Mouse (Mus musculus) heart, embryonic 14.5 days (tissue): ENCODE results near the gene Pik3ip1. TPM values are rescaled to one million over a fixed set of nuclear protein-coding genes. Genes with fewer than 3 reads are reported as not detected.
A peak's percentile ranks its signal among the peaks of the same experiment; 100 is the strongest.

Experiments
- ATAC-seq: fragments of 200-750 bp; cut with Nextera tagmentation; 2 replicates; pipeline ENCODE4 v1.8.0; 2017; ENCODE audit warnings: low read depth, moderate TSS enrichment; ENCODE audit not compliant: insufficient number of reproducible peaks, insufficient read depth, low FRiP score
- H3K27ac ChIP-seq, 2 experiments: fragments of 200-500 bp in 1 of 2; fragments of 300-500 bp in 1 of 2; sonication (generic) in 1 of 2; replicated peaks in 1 of 2; 2 replicates each; pipeline ENCODE4 v1.5.1; 2012 to 2014; ENCODE audit warnings: low read depth in 2 of 2, low read length in 2 of 2, control low read depth in 1 of 2, mild to moderate bottlenecking in 1 of 2, mixed read lengths in 1 of 2; ENCODE audit not compliant: control insufficient read depth in 1 of 2, insufficient read depth in 1 of 2
- H3K27me3 ChIP-seq: fragments of 300-500 bp; sonication (generic); 2 replicates; pipeline ENCODE4 v1.6.1; 2014; ENCODE audit warnings: mild to moderate bottlenecking, low read length, control low read depth; ENCODE audit not compliant: control insufficient read depth, insufficient read depth
- H3K36me3 ChIP-seq: fragments of 300-500 bp; sonication (generic); 2 replicates; pipeline ENCODE4 v1.6.1; 2014; ENCODE audit warnings: mild to moderate bottlenecking, control low read depth, low read length, mixed read lengths; ENCODE audit not compliant: control insufficient read depth, insufficient read depth
- H3K4me1 ChIP-seq, 2 experiments: fragments of 200-500 bp in 1 of 2; fragments of 300-500 bp in 1 of 2; sonication (generic) in 1 of 2; 2 replicates each; pipeline ENCODE4 v1.6.1; 2012 to 2014; ENCODE audit warnings: low read length in 2 of 2, control low read depth in 1 of 2, mixed read lengths in 1 of 2; ENCODE audit not compliant: control insufficient read depth in 2 of 2, insufficient read depth in 2 of 2
- H3K4me2 ChIP-seq: fragments of 300-500 bp; sonication (generic); 2 replicates; pipeline ENCODE4 v1.6.1; 2014; ENCODE audit warnings: mild to moderate bottlenecking, low read length
- H3K4me3 ChIP-seq, 2 experiments: fragments of 200-500 bp in 1 of 2; fragments of 300-500 bp in 1 of 2; sonication (generic) in 1 of 2; 2 replicates each; pipeline ENCODE4 v1.5.1; 2012 to 2014; ENCODE audit warnings: low read length in 2 of 2, mild to moderate bottlenecking in 2 of 2, control low read depth in 1 of 2, low read depth in 1 of 2, moderate library complexity in 1 of 2; ENCODE audit not compliant: control insufficient read depth in 1 of 2, insufficient read depth in 1 of 2
- H3K9ac ChIP-seq: fragments of 300-500 bp; sonication (generic); 2 replicates; pipeline ENCODE4 v1.6.1; 2014; ENCODE audit warnings: mild to moderate bottlenecking, low read length
- H3K9me3 ChIP-seq: fragments of 300-500 bp; sonication (generic); 2 replicates; pipeline ENCODE4 v1.6.1; 2016; ENCODE audit warnings: low read length, control low read depth; ENCODE audit not compliant: control insufficient read depth
- WGBS: fragments of 180-500 bp; shearing (Covaris S2); extraction: QIAGEN DNeasy Blood & Tissue Kit; methylation state at CpG from one replicate; pipeline ENCODE4 v1.1.7; 2014; 5-methylcytosine and 5-hydroxymethylcytosine counted together
- polyA plus RNA-seq: library from polyadenylated mRNA; unstranded; fragments of >200 nt; fragmentation: Nextera tagmentation; extraction: Ambion mirVana; gene quantifications from 2 replicates; pipeline ENCODE4 v1.2.1, GENCODE M21; 2014

The Pik3ip1 gene
- polyA plus RNA-seq, result 32.2 TPM in 2 replicates

- Histone ChIP-seq H3K9ac (peak within 1 kb of the TSS; percentile 89), H3K4me3 (peak within 1 kb of the TSS; percentile 54 to 58), H3K4me1 (peaks cover 23 to 42% of the 10 kb centered on the region in 2 experiments), H3K9me3 (no peaks in the 10 kb centered on the region), H3K27me3 (no peaks in the 10 kb centered on the region), H3K27ac (peak within 1 kb of the TSS; percentile 82 to 90), H3K4me2 (peak within 1 kb of the TSS; percentile 100), H3K36me3 (peaks cover 19% of the 10 kb centered on the region)
- ATAC-seq, result no peak
Observed at GRCm38 (mm10) chr11:3329891-3330451, at the start of gene Pik3ip1. Pik3ip1 (plus strand) TSS chr11:3330401.

DNA sequence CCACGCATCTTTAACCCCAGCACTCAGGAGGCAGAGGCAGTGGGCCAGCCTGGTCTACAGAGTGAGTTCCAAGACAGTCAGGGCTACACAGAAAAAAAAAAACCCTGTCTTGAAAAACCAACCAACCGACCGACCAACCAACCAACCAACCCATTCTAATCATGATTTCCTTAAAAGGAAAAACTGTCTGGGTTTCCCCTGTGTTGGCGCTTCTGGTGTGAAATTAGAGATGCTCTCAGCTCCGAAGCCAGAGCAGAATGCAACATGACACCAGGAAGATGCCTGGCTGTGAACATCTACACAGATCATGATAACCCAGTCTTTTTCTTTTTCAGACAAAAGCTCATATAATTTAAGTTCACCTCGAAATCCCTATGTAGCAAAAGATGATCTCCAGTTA is 47.3 kb upstream of the Pik3ip1 start:
- Histone ChIP-seq H3K4me1 (no peaks in the 10 kb centered on the region), H3K9ac (no peak overlapping the region), H3K9me3 (peaks cover 9% of the 10 kb centered on the region; the same call in 1 of the 2 replicates), H3K36me3 (no peaks in the 10 kb centered on the region), H3K27me3 (no peaks in the 10 kb centered on the region), H3K27ac (no peak overlapping the region), H3K4me2 (no peak overlapping the region), H3K4me3 (no peak overlapping the region)
- WGBS, result 76% methylated on average over 6 of the region's 6 CpGs
- ATAC-seq, result no peak

DNA sequence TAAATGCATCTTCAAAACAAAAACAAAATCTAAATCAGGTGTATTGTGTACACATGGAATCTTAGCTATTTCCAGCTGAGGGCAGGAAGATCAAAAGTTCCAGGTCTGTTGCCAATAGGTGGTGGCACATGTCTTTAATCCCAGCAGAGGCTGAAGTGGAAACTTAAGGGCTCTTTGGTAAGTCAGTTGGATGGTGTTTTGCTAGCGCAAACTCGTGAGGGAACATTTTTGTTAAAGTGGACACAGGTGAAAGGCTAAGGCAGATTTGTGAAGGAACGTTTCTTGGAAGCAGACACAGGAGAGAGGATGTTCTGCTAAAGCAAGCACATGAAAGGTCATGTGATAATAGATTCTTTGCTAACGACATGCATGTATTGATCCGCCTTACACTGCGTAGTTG is 46.6 kb upstream of the Pik3ip1 start:
- 91% methylated on average over 6 of the region's 6 CpGs for WGBS
- H3K4me3 ChIP-seq, result no peak overlapping the region
- H3K27me3 ChIP-seq, result no peaks in the 10 kb centered on the region
- no peak for ATAC-seq
- no peak overlapping the region for H3K4me2 ChIP-seq
- H3K27ac ChIP-seq, result no peak overlapping the region
- no peaks in the 10 kb centered on the region; a peak in 1 of 4 replicates for H3K4me1 ChIP-seq
- no peak overlapping the region for H3K9ac ChIP-seq
- no peaks in the 10 kb centered on the region for H3K36me3 ChIP-seq
- H3K9me3 ChIP-seq, result peaks cover 9% of the 10 kb centered on the region; the same call in 1 of the 2 replicates

GRCm38 (mm10) chr11:3285940-3286339 is 44.3 kb upstream of the Pik3ip1 start:
- H3K27ac ChIP-seq, result no peak overlapping the region
- no peaks in the 10 kb centered on the region for H3K27me3 ChIP-seq
- H3K4me3 ChIP-seq, result no peak overlapping the region
- no peaks in the 10 kb centered on the region for H3K36me3 ChIP-seq
- no peak for ATAC-seq
- no peak overlapping the region for H3K4me2 ChIP-seq
- H3K9ac ChIP-seq, result no peak overlapping the region
- H3K4me1 ChIP-seq, result peaks cover under 1% of the 10 kb centered on the region in 2 experiments; a peak in 2 of 4 replicates
- H3K9me3 ChIP-seq, result peaks cover 6% of the 10 kb centered on the region; the same call in 1 of the 2 replicates
- WGBS, result 83% methylated on average over 3 of the region's 3 CpGs

DNA sequence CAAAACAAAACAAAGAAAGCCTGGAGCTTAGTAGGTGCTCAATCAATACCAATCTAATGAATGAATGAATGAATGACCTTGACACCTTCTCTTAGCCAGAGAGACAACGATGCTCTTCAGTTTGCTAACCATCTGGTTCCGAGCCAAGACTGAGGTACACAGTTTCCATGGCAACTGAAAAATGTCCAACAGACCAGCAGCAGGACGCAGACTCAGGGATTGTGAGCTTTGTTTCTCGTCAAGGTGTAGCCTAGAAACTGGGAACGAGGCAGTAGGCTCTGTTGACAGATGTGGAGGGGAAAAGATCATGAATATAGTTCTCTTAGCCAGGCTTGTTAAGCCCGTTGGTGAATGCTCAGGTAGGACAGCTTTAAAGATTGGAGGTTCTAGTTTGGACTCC is 43.1 kb upstream of the Pik3ip1 start:
- H3K36me3 ChIP-seq, result no peaks in the 10 kb centered on the region
- H3K4me3 ChIP-seq, result no peak overlapping the region
- H3K27me3 ChIP-seq, result no peaks in the 10 kb centered on the region
- no peak overlapping the region for H3K9ac ChIP-seq
- 63% methylated on average over 6 of the region's 6 CpGs for WGBS
- H3K4me1 ChIP-seq, result peaks cover 2 to 7% of the 10 kb centered on the region in 2 experiments; a peak in 2 of 4 replicates
- ATAC-seq, result no peak
- H3K9me3 ChIP-seq, result no peaks in the 10 kb centered on the region
- H3K4me2 ChIP-seq, result no peak overlapping the region
- no peak overlapping the region for H3K27ac ChIP-seq

DNA sequence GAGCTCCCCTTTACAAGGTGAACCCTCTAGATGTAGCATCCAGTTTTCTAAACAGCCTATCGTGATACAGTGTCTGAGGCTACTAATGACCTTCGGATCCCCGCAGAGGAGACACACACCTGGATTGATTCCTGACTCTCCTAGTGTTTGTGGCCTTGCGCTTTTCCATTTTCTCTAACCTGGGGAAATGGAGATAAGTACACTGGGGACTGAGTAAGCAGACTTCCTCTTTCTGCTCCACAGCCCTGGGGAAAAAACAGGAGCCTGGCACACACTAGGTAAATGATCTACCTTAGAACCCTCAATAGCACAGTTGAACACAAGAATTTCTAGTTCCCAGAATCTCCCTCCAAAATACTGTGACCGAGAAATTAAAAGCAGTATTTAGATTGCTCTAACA is 42.3 kb upstream of the Pik3ip1 start:
- WGBS, result 69% methylated on average over 5 of the region's 5 CpGs
- no peaks in the 10 kb centered on the region for H3K9me3 ChIP-seq
- H3K4me2 ChIP-seq, result peak overlapping the region; percentile 83
- H3K27ac ChIP-seq, result peak overlapping the region in 1 of 2 experiments; percentile 100; a peak in 1 of 4 replicates
- peak overlapping the region in 1 of 2 experiments; percentile 67; a peak in 1 of 4 replicates for H3K4me3 ChIP-seq
- H3K4me1 ChIP-seq, result peaks cover 6 to 12% of the 10 kb centered on the region in 2 experiments
- ATAC-seq, result no peak
- H3K36me3 ChIP-seq, result peaks cover 2% of the 10 kb centered on the region
- peak overlapping the region; percentile 98 for H3K9ac ChIP-seq
- no peaks in the 10 kb centered on the region for H3K27me3 ChIP-seq

- no peaks in the 10 kb centered on the region for H3K9me3 ChIP-seq
- peak; percentile 20 for ATAC-seq
- WGBS, result under 1% methylated on average over 41 of the region's 41 CpGs
- H3K9ac ChIP-seq, result peak within 1 kb of the TSS; percentile 98
- peaks cover 10% of the 10 kb centered on the region for H3K36me3 ChIP-seq
- H3K27me3 ChIP-seq, result no peaks in the 10 kb centered on the region
- peak within 1 kb of the TSS; percentile 67 to 86 for H3K4me3 ChIP-seq
- peak within 1 kb of the TSS; percentile 99 to 100 for H3K27ac ChIP-seq
- peaks cover 14 to 20% of the 10 kb centered on the region in 2 experiments for H3K4me1 ChIP-seq
- H3K4me2 ChIP-seq, result peak within 1 kb of the TSS; percentile 83
Observed at GRCm38 (mm10) chr11:3288521-3289301, 41.5 kb upstream of the Pik3ip1 start, which contains the start of gene Patz1. Patz1 (plus strand) TSS chr11:3288874.
